Mouse (Mus musculus) bone marrow, adult 2 months (tissue): ENCODE results near the gene Nbas. TPM values are rescaled to one million over a fixed set of nuclear protein-coding genes. Genes with fewer than 3 reads are reported as not detected.

Experiments used
- H3K27ac ChIP-seq: fragments of 200-500 bp; 2 replicates; pipeline ENCODE4 v1.5.1; 2012; ENCODE audit warnings: low read depth, mild to moderate bottlenecking, control low read depth, inconsistent platforms, low read length; ENCODE audit not compliant: control insufficient read depth, poor library complexity, insufficient read depth
- H3K4me1 ChIP-seq: fragments of 200-500 bp; 2 replicates; pipeline ENCODE4 v1.6.1; 2011; ENCODE audit warnings: low read length; ENCODE audit not compliant: control insufficient read depth, insufficient read depth
- H3K4me3 ChIP-seq: fragments of 200-500 bp; replicated peaks from 2 replicates; pipeline ENCODE3; 2011; ENCODE audit warnings: mild to moderate bottlenecking, low read depth, low read length, control low read depth; ENCODE audit not compliant: control insufficient read depth
- CTCF ChIP-seq: fragments of 200-500 bp; IDR thresholded peaks from 2 replicates; pipeline ENCODE4 v1.5.1; 2011; ENCODE audit warnings: low read length, control low read depth; ENCODE audit not compliant: control insufficient read depth, insufficient read depth
- POLR2A ChIP-seq: fragments of 200-500 bp; IDR thresholded peaks from 2 replicates; pipeline ENCODE4 v1.6.1; 2011; ENCODE audit warnings: low read depth, mild to moderate bottlenecking, control low read depth, low read length, borderline replicate concordance; ENCODE audit not compliant: control insufficient read depth
- WGBS: fragments of 180-500 bp; shearing (Covaris S2); methylation state at CpG from one replicate; pipeline ENCODE4 v1.1.7; 2018; 5-methylcytosine and 5-hydroxymethylcytosine counted together
- polyA plus RNA-seq: library from polyadenylated mRNA; stranded (reverse); fragments of >200 nt; gene quantifications from 2 replicates; pipeline ENCODE4 v1.2.4, GENCODE M21; 2011; ENCODE audit warnings: low replicate concordance; ENCODE audit not compliant: missing spikeins, insufficient read depth, insufficient read length

Nbas gene
- polyA plus RNA-seq, 1 experiment = 4.6 TPM

DNA sequence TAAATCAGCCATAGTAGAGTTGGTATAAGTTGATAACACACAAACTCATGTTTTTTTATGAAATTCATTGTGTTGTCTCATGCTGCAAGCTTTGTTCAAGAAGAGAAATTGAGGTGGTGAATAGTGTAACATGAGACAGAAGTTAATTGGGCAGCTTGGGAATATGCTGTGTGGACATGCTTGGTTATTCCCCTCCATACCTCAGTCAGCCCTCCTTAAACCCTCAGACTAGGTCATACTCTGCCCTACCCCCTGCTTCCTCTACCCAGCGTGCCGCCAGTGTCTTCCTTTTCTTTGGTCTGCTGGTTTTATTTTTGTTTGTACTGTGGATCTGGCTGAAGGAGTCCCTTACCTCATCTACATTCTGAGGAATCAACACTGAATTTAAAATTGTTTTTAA, 22.5 kb downstream of the Nbas start:
- Histone ChIP-seq H3K4me3 (no peak overlapping the region), H3K27ac (no peak overlapping the region), H3K4me1 (no peaks in the 10 kb centered on the region)
- TF ChIP-seq CTCF (no peak), POLR2A (no peak)
- WGBS = 74% methylated on average over 2 of the region's 2 CpGs

DNA sequence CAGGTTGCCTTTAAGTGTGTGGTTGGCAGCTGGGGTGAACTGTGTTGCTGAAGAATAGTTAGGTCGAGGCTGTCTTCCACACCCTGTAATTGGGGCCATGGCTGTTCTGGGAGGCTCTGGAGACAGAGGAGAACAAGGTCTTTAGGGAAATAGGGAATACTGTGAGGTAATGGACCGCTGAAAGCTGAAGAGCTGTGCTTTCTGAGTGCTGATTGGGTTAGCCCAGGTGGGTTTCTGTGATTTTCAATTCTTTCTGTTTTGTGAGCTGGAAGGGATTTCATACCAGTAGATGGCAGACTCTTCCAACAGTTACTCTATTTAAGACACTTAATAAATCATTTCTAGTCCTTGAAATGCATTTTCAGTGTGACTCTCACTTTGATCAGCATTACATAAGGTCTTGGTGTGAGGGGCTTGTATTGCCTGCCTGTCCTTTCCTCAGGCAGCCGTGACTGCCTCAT, 24.5 kb downstream of the Nbas start:
- Histone ChIP-seq H3K4me3 (no peak overlapping the region), H3K4me1 (no peaks in the 10 kb centered on the region), H3K27ac (no peak overlapping the region)
- TF ChIP-seq POLR2A = no peak
- TF ChIP-seq CTCF = no peak
- 77% methylated on average over 3 of the region's 3 CpGs for WGBS

DNA sequence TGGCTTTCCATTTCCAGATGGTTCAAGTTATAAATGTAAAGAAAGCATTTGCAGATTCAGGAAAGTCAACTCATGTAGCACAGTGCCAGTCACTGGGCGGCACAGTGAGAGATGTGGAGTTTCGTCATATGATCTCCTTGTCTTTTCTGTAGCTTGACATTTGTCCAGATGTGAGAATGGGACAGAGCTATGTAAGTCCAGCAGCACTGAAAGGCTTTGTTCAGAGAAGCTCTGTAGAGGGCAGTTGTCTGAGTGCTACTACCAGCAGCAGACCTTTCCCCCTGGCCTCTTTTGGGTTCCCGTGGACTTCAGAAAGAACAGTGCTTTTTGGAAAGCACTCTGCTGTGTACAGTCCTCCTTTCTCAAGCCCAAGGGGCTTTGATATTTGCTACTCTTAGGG, 34.1 kb downstream of the Nbas start:
- H3K27ac ChIP-seq = no peak overlapping the region
- H3K4me3 ChIP-seq = no peak overlapping the region
- 90% methylated on average over 3 of the region's 3 CpGs for WGBS
- H3K4me1 ChIP-seq = no peaks in the 10 kb centered on the region
- TF ChIP-seq CTCF (no peak), POLR2A (no peak)

DNA sequence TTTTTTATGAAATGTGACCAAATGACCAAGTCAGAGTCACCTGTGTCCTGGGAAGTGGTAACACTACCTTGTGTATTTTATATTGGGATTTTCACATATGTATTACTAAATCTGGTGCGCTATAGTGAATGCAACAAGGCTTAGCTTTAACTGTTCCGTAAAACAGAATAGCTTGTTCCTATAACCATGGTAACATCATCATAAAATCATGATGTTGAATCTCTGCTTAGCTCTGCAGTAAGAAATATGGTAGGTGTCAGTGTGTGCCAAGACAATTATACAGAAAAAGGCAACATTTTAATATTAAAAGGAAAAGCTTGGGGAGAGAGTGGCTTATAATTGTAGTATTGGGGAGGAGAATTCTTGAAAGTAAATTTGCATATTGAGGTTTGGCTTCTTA, 45.0 kb downstream of the Nbas start:
- 91% methylated on average over 2 of the region's 2 CpGs for WGBS
- Histone ChIP-seq H3K4me3 (no peak overlapping the region), H3K27ac (no peak overlapping the region), H3K4me1 (no peaks in the 10 kb centered on the region)
- TF ChIP-seq CTCF (no peak), POLR2A (no peak)

DNA sequence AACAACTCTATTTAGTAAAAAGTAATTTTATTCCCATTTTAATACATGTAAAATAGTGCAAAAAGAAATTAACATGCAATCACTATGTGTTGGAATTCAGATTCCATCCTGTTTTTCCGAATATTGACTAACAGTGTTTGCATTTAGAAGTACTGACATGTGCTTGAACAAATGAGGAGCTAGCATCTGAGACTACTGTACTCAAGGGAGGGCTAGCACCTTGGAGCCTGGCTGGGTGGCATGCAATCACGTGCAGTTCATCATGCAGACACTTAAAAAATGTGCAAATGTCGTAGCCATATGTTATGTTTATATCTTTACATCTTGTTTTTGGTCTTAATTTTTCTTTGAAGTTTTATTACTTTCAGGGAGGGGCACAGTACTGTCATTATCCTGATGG, 45.5 kb downstream of the Nbas start:
- H3K4me3 ChIP-seq = no peak overlapping the region
- H3K27ac ChIP-seq = no peak overlapping the region
- H3K4me1 ChIP-seq = no peaks in the 10 kb centered on the region
- WGBS = 77% methylated on average over 3 of the region's 3 CpGs
- TF ChIP-seq CTCF (no peak), POLR2A (no peak)

DNA sequence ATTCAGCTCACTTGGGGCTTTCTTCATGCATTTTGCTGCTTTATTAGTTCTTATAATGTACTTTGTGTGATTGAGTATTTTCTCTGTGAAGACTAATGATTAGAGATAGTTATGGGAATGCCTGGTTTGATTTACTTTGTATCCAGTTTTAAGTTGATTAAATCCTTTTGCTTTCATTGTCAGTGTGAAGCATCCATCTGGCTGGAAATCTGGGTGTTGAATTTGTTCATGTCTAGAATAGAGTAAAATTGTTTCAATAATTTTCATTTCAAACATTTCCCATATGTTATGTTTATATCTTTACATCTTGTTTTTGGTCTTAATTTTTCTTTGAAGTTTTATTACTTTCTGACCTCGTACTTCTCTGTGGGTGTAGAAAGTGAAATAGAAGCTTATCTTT, 46.1 kb downstream of the Nbas start:
- 89% methylated on average over 1 of the region's 1 CpGs for WGBS
- no peaks in the 10 kb centered on the region for H3K4me1 ChIP-seq
- no peak overlapping the region for H3K4me3 ChIP-seq
- H3K27ac ChIP-seq = no peak overlapping the region
- TF ChIP-seq CTCF (no peak), POLR2A (no peak)

DNA sequence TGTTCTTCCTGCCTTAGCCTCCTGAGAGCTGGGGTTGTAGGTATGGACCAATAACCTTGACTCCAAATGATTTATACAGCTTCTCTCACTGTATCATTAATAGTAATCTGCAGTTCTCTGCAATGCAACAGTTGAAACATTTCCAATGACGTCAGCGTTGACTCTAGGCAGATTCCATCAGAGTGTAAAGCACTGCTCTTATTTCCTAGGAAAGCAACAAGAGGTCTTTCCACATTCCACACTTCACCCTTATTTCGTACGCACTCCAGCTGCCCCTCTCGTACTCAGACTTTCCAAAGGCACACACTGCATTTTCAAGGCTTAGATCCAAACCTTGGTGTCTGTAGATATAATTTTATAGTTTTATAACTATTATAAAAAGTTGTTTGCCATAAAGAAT, 73.6 kb downstream of the Nbas start:
- TF ChIP-seq CTCF (no peak), POLR2A (no peak)
- 86% methylated on average over 5 of the region's 5 CpGs for WGBS
- H3K27ac ChIP-seq = no peak overlapping the region
- H3K4me1 ChIP-seq = no peaks in the 10 kb centered on the region
- H3K4me3 ChIP-seq = no peak overlapping the region

DNA sequence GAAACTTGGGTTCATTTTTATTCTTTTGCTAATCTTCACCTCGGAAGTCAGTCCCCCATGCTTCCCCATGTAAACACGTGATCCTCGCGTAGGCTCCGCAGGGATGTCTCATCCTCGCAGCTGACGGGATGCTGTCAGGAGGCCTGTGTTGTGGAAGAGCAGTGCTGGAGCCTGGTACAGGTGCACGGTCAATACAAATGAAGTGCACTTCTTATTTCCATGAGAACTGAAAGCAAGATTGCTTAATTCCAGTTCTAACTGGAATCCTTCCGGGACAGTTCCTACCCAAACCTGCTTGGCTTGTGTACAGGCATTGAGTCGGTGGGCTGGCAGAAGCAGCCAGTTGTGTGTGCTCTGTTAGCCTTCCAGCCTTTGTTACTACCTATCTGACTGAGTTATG, 87.3 kb downstream of the Nbas start:
- TF ChIP-seq CTCF (no peak), POLR2A (no peak)
- H3K4me1 ChIP-seq = no peaks in the 10 kb centered on the region
- 81% methylated on average over 10 of the region's 10 CpGs for WGBS

DNA sequence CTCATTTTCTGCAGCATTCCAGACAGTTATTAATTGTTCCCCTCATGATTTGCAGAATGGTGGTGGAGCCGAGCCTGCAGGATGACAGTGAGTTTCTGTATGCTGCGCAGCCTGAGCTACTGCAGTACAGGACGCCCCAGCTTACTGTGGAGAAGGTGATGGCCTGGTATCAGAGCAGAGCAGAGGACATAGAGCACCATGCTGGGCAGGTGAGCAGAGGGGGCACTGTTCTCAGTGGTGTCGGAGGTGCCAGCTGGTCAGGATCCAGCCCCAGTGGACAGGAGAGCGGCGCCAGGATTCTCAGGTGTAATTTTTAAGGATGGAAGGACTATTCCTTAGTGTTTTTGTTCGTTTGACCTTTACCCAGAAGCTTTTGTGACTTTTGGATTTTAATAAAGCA, 87.8 kb downstream of the Nbas start:
- no peak overlapping the region for H3K27ac ChIP-seq
- H3K4me3 ChIP-seq = no peak overlapping the region
- no peaks in the 10 kb centered on the region for H3K4me1 ChIP-seq
- WGBS = 82% methylated on average over 7 of the region's 7 CpGs
- TF ChIP-seq CTCF (no peak), POLR2A (no peak)

More for the DNA sequence above, 87.3 kb downstream of the Nbas start:
- no peak overlapping the region for H3K27ac ChIP-seq
- no peak overlapping the region for H3K4me3 ChIP-seq
